Mouse (Mus musculus): ENCODE data around the gene Fam163b.

- TF ChIP-seq CTCF (IDR thresholded peaks at IDR 0.05; ENCODE audit: control insufficient read depth, insufficient read depth, low read length) (no peak), POLR2A (IDR thresholded peaks at IDR 0.05; ENCODE audit: borderline replicate concordance, control insufficient read depth, low read depth, low read length) (no peak)
Measured at GRCm38 (mm10) chr2:27118452-27118851, 23.8 kb downstream of the Fam163b start.

All from bone marrow, adult 2 months (tissue).